Mouse (Mus musculus) heart, postnatal 4 days (tissue): Measurements from ENCODE around the gene Cdkl4. TPM values are rescaled to one million over a fixed set of nuclear protein-coding genes. Genes with fewer than 3 reads are reported as not detected.
"Not testable (repeated sequence)": the region's sequence is repeated elsewhere in the genome, so short reads cannot be mapped to it uniquely, and the experiment has no call there.

ENCODE experiments used
- DNase-seq: peaks from one replicate; pipeline ENCODE4 v3.0.0; 2021
- total RNA-seq, 2 experiments: library from RNA; stranded (reverse); gene quantifications; 2 replicates each; pipeline ENCODE4 v1.2.3; 2021

Cdkl4 gene
- under 1 TPM in 1 of 2 experiments, not detected in 1; 0.09 TPM for total RNA-seq

GRCm38 (mm10) chr17:80577639-80578038, at the start of gene Cdkl4:
Gene Cdkl4 (minus strand): TSS chr17:80577813.
- DNase-seq = no peak

GRCm38 (mm10) chr17:80624979-80625378, 47.4 kb upstream of the Cdkl4 start:
- DNase-seq = no peak

DNA sequence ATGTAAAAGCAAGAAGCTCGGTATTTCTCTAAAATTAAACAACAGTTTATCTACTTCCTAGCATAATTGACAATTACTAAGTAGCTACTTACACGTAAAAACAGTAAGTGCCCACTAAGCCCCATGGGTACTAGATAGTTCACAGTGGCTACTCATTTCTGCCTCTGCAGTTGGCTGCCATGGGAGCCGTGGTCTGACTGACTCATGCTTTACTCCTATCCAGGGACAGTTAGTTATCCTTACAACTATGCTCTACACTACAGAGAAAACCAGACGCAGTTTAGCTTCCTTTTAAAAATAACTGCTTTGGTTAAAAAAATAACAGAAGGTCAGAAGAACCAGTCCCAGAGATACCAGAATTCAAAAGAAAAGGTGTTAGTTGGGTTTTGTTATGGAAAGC, 44.1 kb upstream of the Cdkl4 start:
- no peak for DNase-seq

DNA sequence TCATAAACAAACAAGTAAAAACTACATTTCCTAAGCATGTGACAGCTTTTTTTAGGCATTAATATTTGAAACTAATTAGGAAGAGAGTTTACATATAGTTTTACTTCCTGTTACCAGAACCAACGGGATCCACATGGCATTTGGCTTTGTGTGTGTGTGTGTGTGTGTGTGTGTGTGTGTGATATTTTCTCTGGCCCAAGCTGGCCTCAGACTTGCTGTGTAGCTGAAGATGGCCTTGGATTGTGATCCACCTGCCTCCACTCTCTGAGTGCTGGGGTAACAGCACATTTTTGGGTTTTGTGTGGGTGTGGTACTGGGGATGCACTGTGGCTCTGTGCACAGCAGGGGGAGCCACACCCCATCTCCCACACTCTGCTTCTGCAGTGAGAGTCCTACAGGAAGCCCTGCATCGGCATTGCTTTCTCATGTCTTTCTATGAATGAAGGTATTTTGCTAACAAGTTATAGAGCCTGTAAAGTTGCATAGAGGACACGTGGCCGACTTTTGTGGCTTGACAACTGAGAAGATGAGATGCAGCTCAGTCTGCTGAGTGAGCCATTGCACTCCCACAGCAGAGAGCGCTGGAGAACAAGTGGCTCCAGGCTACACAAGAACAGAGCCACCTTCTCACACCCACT, 43.3 kb upstream of the Cdkl4 start:
- peak; percentile 73 for DNase-seq

GRCm38 (mm10) chr17:80619556-80619955, 41.9 kb upstream of the Cdkl4 start:
- DNase-seq = no peak

- no peak for DNase-seq
Measured at GRCm38 (mm10) chr17:80618890-80619289, 41.3 kb upstream of the Cdkl4 start.

DNA sequence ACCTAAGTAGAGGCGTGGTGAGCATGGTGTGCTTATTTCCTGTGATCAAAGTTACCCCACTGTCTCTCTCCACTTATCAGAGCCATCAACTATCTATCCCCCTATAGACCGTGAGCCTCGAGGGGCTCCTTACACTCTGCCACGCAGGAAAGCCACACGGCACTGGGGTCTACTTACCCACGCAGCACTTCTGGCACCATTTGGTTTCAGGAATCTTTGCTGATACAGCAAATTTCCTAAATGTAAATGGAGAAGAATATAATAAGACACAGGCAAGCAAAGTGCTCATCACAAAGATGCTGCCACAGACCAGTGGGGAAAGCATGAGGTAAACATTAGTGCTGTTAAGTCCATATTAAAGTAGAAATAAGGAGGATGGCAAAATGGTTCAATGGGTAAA, 26.2 kb upstream of the Cdkl4 start:
- DNase-seq = no peak

DNA sequence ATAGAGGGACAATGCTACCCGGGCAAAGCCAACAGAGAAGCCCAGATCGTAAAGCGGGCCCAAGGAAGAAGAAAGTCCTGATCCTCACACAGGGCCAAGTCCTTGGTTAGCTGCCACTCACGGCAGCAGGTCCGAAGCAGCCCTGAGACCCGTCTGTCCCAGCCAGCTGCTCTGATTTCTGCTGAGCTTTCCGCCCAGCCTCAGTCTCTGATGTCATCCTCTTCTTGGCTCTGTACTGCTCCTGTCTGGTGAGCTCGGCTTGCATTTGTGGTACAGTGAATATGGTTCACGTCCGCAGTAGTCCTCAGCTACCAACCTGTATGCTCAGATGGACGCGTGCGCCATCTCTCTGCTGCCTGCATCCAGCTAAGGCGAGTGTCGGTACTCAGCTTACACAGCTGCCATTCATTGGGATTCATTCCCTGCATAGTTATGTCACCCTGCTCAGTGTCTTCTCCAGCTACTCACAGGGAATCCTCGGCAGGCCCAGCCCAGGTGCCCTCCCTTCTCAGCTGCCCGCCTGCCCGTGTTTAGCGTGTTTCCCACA, 25.5 kb upstream of the Cdkl4 start:
- no peak for DNase-seq

DNA sequence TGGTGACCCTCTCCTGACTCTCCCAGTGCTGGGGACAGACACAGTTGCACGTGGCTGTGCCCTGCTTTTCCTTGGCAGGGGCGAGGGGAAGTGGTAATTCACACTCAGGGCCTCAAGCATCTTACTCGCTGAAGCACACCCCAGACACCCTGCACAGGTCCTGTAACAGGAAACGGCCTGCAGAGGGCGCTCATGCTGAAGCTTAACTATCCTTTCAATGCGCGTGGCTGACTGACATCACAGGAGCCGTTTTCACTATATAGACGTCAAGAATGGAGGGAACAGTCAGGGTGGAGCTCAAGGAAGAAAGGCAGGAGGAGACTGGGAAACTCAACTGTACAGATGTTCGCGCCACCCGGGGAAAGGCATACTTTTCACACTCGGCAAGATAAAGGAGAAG, 23.8 kb upstream of the Cdkl4 start:
- DNase-seq = peak; percentile 54

- DNase-seq = no peak
Measured at GRCm38 (mm10) chr17:80583051-80583450, 5.4 kb upstream of the Cdkl4 start.

- no peak for DNase-seq
Measured at GRCm38 (mm10) chr17:80579901-80580300, 2.3 kb upstream of the Cdkl4 start.

GRCm38 (mm10) chr17:80579089-80579488, 1.5 kb upstream of the Cdkl4 start:
- DNase-seq = no peak

- no peak for DNase-seq
Measured at GRCm38 (mm10) chr17:80578041-80578440, 428 bp upstream of the Cdkl4 start.

DNA sequence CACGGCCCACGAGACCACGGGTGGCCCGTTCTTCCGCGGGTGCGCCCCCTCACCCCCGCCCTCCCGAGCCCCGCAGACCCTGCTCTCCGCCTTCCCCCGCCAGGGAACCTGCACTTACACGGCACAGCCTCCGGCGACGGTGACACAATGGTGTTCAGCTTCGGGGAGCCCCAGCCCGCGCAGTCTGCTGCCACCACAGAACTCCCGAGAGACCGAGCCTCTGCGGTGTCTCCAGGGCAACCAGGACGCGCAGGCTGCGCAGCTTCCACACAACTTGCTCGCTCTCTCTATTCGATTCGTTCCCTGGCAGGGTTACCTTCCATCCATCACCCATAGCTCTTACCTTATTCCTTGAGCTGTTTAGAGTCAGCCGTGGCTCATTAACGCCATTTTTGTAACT, 399 bp downstream of the Cdkl4 start:
- DNase-seq = peak; percentile 59

- DNase-seq = no peak
Measured at GRCm38 (mm10) chr17:80575008-80575407, 2.6 kb downstream of the Cdkl4 start.

DNA sequence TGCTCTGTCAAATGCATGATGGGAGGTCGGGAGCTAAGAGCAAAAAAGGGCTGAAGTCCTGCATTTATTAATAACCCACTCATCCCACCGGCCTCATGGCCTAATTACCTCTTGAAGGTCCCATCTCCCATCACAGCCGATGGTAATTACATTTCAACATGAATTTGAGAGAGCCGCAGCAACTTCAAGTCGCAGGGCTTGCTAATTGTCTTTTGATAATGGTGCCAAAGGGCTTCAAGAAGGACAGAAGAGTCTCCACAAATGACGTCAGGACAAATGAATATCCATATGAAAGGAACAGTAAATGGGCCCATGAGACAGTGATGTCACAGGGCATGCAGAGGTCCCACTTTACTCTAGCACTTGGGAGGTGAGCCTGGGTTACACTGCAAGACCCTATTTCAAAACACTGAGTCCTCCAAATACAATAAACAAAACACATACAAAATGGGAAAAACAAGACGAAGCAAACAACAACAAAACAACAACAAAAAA, 3.1 kb downstream of the Cdkl4 start:
- no peak for DNase-seq

DNA sequence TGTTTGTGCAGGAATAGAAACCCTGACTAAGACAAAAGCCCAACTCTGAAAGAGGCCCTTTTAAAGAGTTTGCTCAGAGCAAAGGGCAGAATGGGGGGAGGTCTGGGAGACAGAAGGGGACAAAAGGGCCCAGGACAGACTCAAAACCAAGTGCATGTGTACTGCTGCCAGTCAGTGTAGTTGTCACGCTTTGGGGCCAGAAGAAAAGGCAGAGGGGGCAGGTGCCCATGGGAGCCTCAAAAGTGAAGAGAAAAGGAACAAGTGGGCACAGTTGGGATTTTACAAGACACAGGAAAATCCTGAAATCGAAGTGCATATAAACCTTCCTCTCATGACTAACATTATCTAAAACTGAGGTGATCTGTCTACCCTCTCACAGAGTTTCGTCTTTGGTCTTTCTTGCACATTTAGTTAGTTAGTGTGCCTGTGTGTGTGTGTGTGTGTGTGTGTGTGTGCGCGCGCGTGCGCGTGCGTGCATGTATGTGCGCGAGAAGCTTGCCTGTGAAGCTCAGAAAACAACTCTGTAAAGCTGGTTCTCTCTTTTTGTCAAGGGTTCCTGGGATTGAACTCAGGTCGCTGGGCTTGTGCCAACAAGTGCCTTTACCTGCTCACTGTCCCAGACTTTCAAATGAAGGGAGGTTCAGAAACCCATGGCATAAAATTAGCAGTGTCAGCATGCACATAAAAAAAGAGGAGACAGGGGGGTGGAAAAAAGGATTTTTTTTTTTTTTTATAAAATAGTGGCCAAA, 5.3 kb downstream of the Cdkl4 start:
- DNase-seq = no peak

GRCm38 (mm10) chr17:80571460-80571859, 6.2 kb downstream of the Cdkl4 start:
- DNase-seq = no peak

GRCm38 (mm10) chr17:80569718-80570117, 7.9 kb downstream of the Cdkl4 start:
- DNase-seq = not testable (repeated sequence)

DNA sequence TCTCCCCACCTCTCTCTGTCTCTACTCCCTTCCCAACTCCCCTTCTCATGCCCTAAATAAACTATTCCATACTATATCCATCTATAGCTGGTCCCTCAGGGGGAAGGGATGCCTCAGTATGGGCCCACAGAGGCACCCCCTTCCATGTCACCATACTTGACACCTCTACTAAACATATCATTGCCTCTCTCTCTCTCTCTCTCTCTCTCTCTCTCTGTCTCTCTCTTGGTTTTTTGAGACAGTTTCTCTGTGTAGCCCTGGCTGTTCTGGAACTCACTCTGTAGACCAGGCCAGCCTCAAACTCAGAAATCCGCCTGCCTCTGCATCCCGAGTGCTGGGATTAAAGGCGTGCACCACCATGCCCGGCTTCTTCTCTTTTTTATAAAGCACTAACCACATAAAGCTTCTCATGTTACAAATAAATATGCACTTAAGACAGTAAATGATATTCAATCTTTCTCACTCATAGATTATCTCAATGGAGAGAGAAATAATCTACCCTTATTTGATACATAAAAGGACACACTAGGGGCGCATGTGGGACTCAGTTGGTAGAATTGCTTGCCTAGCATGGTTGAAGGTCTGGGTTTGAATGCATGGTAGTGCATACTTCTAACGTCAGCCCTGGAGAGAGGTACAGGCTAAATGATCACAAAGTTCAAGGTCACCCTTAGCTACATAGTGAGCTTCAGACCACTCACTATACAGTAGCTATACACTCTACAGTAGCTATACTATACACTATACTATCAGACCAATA, 8.6 kb downstream of the Cdkl4 start:
- no peak for DNase-seq

DNA sequence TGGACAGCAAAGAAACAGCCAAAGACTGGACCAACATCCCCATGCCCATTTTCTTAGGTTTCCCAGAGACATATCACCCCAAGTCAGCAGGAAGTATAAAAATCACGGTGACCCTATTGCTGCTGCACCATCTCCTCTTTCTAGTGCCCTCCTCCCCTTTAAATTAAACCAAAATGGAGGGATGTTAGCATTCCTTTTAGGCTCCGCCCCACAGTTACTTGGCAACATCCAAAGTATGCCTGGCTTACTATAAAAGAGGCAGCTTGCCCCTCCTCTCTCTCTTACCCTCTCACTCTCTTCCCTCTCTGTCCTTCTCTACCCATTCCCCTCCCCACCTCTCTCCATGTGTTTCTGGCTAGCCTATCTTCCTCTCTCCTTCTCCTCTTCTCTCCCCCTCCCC, 9.2 kb downstream of the Cdkl4 start:
- no peak for DNase-seq

DNA sequence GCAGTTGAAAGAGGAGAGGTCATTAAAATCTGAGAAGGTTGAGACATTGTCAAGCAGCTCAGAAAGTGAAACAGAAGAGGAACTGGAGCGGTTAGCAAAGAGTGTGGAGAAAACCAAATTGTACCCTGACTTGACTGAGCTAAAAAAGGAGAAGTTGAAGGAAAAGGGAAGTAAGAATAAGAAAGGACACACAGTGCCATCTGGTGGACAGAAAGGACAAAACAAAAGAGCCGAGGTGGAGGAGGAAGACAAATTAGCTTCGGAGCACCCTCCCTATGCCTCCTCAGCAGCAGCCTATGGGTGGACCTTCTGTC, 13.0 kb downstream of the Cdkl4 start:
- DNase-seq = no peak
